Mouse (Mus musculus) spleen, postnatal 0 days (tissue): ENCODE data around the gene Slc30a3. TPM values are rescaled to one million over a fixed set of nuclear protein-coding genes. Genes with fewer than 3 reads are reported as not detected.

ENCODE experiments used
- polyA plus RNA-seq: library from polyadenylated mRNA; unstranded; fragments of >200 nt; fragmentation: Nextera tagmentation; extraction: Ambion mirVana; gene quantifications from 2 replicates; pipeline ENCODE4 v1.2.1, GENCODE M21; 2015

Slc30a3 gene
- not detected in 2 replicates for polyA plus RNA-seq

DNA sequence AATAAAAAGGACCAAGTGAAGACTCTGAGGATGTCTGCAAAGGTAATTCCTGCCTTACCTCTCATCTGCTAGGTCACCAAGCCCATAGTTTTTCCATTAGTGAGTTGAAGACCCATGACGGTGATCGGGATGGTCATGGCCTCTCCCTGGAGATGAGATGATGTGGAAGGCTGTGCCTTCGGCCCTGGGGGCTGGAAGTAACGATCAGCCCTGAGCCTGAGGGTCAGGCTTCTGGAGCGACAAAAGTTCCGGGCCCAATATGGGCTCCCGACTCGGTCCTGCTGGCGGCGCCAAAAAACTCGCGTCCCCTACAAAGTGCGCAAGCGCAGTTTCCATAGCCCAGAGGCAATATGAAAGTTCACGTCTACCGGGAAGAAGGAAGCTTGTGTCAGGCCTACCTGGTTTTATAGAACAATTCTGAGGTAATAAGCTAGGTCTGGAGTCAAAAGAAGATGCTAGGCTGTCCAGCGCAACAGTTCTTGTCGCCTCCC lies at the start of gene Slc30a3:
TSS of gene Slc30a3 (minus strand) at position 238 of the 491 bp plus-strand sequence.

DNA sequence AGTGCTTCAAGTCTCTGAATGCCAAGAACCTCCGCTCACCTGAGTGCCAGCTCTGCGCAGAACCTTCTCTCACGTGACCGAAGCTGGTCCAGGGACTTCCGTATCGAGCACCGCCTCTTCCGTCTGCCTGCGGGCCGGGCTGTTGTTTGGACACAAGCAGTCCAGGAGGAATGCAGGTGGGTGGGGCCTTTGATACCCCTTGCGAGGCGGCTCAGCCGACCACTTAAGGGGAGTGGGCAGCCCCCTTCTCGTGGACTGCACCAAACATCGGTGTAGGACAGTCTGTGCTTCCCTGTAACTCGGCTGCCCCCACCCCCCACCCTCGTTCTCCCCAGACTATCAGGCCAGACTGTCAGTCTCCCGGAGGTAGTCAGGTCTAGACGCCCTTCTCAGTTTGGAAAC lies 46.1 kb upstream of the Slc30a3 start, which contains the start of gene Mpv17:
TSS of gene Mpv17 (minus strand) at position 100 of the 402 bp plus-strand sequence.

DNA sequence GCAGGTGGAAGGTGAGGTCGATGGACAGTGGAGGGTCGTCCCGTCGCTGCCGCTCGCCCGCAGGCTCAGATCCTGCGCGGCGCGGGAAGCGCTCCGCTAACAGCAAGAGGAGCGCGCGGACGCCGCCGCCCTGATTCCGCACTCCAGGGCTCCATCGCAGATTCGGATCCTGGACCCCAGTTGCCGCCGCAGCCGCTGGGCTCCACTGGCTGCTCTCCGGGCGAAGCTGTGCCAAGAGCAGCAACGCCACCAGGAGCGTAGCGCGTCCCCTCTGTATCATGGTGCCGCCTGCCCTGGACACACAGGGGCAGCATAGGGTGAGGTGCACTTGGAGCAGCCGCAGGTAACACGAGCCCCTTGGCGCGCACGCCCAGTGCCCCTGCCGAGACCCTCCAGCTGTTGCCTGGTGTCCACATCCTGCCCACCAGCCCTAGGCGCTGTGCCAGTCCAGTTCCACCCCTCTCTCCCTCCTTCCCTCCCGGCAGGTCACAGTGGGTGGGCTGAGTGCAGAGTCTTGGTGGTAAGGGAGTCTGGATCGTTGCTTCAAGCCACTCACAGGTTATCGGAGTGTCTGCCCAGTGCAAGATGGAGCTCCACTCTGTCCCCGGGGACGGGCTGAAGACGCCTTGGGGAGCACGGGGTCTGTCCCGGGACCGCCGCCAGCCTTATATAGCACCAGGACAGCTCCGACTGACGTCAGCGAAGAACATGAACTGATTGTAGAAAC lies 30.4 kb upstream of the Slc30a3 start, which contains the start of gene Ucn:
TSS of gene Ucn (minus strand) at position 589 of the 727 bp plus-strand sequence.

DNA sequence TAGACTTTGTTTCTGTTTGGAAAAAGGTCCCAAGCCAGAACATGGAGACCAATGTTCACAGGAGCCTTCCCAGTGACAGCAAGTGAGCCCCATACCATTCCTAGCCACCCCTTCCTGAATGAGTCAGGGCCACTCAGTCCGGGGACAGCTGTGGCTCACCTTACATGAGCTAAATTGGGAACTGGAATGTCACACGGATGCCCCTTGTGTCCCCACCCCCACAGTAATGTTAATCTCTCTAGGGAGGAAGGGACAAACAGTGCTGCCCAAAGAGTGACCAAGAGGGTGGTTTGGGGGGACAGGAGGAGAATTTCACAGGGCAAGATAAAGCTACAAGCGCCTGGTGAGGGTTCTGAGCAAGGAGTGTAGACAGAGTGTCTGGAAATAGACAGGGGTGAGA lies 8.3 kb upstream of the Slc30a3 start, which contains the start of gene Trim54:
TSS of gene Trim54 (plus strand) at position 359 of the 400 bp plus-strand sequence.

DNA sequence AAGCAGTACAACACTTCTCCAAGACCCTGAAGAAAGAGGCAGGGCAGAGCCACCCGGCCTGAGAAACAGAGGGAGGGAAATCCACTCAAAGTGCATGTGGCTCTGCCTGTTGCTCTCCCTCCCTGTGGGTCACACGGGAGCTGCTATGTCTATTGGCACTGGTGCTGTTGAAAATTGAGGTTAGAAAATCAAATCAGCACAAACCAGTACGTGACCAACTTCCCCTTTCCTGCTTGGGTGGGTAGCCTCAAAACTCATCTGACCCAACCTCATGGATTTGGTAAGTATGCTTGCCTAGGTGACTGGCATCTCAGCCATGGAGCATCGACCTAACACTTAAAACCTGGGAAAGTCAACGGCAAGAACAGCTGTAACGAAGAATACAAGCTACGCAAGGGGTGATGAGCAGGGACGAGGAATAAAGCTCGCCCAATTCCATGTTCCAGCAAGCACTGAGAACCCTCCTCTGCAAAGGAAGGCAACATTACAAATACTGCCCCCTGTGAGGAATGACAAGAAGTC lies 2.2 kb downstream of the Slc30a3 start, which contains the start of gene Dnajc5g:
TSS of gene Dnajc5g (plus strand) at position 472 of the 522 bp plus-strand sequence.

DNA sequence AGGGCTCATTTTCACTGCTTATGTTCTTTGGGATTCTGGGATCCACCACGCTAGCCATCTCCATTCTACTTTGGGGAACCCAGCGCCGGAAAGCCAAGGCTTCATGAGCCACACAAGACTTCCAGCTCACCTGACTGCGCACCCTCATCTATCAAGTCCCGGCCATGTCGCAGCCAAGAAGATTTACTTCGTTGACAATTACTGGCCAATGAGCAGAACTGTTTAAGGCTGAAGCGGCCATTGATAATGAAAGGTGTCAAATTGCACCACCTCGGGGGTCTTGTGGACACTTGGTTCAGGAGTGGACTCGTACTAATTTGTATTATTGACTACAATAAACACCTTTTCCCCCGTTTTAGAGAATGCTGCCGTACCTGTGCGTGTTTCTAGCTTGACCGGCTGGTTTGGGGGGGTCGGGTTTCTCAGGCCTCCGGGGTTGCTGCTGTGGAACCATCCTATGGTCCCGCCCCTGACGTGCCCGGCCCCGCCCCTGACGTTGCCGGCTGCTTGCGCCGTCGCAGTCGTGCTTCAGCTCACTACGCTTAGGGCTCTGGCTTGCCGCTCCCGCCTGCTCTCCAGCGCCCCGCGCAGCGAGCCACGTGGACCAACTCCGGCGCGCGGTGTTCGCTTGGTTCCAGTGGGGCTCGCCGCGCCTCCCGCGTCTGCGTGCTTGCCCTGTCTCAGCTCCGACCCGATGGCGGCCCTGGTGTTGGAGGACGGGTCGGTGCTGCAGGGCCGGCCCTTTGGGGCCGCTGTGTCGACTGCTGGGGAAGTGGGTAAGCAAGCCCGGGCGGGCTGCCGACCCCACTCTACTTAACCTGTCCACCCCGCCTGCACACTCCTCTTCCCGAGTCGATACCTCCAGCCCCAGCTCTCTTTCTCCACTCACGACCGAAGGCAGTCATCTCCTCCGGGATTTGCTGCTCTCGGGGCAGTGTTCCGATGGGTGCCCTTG lies 53.5 kb downstream of the Slc30a3 start, which contains the start of gene Cad:
TSS of gene Cad (plus strand) at position 520 of the 955 bp plus-strand sequence.

DNA sequence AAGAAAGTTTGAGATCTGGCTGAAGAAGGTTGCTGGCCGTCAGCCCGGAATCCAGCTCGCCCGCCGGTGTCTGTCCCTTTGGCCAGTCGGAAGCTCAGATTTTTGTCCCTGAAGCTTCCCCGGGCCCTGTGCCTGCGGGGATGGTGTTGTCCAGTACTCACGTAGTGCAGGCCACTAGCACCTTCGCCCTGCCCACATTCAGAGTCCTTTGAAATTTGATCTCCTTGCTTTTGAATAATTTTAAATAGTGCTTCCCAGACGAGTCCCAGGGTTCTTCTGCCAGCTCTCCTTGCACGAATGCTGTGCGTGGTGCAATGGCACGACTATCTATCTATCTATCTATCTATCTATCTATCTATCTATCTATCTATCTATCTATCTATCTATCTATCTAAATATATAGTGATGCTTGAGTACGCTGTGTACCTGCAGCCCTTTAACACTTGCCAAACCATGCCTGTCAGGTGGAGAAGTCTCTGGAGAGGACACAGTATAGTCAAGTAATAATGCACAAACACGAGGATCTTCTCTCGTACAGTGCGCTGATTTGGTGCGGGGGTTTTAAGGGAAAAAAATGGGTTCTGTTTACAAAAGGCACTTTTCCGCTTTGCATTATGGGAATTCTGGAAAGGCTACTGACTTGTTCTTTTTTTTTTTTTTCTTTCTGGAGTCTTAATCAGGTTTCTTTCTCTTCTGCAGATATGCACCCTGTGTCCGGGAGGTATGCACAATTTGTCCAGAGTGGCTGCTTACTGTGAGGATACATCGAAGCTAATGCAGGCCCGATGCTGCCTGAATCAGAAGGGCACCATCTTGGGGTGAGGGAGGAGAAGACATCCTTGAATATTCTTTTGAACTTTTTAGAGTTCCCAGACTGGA lies 59.0 kb downstream of the Slc30a3 start, which contains the start of gene Slc5a6:
TSS of gene Slc5a6 (minus strand) at position 162 of the 879 bp plus-strand sequence.

DNA sequence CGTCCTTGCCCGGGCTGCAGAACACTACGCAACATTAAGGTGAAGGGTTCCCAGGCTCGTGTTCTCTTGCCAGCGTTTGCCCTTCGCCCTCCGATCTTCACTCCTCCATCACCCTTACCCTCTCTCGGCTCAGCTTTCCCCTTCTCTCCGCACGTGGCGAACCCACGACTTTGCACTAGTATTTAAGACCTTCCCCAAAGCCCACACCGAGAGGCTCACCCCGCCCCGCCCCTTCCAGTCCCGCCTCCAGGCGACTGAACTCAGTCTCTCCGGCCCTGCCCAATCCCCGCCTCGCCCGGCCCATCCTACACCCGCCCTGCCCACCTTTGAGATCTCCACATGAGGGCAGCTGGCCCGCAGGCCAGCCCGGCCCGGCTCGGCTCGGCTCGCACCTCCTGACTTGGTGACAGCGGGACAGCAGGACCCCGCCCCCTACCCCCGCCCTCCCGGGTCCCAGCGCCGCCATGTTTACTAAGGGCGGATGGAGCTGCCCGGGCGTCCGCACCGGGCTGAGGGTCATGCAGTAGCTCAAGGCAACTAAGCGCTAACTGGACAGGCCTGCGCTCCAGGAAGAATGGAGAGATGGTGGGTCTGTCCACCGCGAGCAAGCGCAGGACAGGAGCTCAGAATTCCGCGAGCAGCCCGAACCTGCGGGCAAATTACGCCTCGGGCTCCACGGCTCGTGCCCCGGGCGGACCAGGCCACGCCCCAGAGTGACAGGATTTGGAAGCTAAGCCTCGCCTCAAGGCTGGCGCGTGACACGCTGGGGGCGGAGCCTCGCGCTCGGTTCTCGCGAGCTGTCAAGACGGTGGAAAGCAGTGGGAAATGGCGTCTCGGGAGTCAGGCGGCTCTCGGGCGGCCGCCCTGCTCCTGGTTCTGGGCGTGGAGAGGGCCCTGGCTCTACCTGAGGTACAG lies 59.9 kb downstream of the Slc30a3 start, which contains the start of gene Atraid:
TSS of gene Atraid (plus strand) at position 465 of the 915 bp plus-strand sequence.

Other genes with a start within 250 kb of the Slc30a3 start
- 23.9 and 27.9 TPM in 2 replicates for gene Tmem214, start 240.2 kb downstream of the Slc30a3 start, polyA plus RNA-seq
- 4.5 and 6.0 TPM in 2 replicates for gene Agbl5, start 219.5 kb downstream of the Slc30a3 start, polyA plus RNA-seq
- 368 TPM in 2 replicates for gene Ost4, start 200.4 kb downstream of the Slc30a3 start, polyA plus RNA-seq
- 90.2 and 121 TPM in 2 replicates for gene Emilin1, start 194.8 kb downstream of the Slc30a3 start, polyA plus RNA-seq
- gene Khk, start 186.8 kb downstream of the Slc30a3 start, polyA plus RNA-seq: 40.3 and 50.8 TPM in 2 replicates
- 0.46 and 0.78 TPM in 2 replicates for gene Cgref1, start 162.6 kb downstream of the Slc30a3 start, polyA plus RNA-seq
- 80.8 and 94.5 TPM in 2 replicates for gene Preb, start 147.9 kb downstream of the Slc30a3 start, polyA plus RNA-seq
- gene Tcf23, start 139.6 kb downstream of the Slc30a3 start, polyA plus RNA-seq: 0.67 and 0.78 TPM in 2 replicates
- 82.7 and 102 TPM in 2 replicates for gene Atraid, start 59.9 kb downstream of the Slc30a3 start, polyA plus RNA-seq
- gene Slc5a6, start 59.3 kb downstream of the Slc30a3 start, polyA plus RNA-seq: 2.3 and 3.0 TPM in 2 replicates
- 13.9 and 14.0 TPM in 2 replicates for gene Cad, start 53.5 kb downstream of the Slc30a3 start, polyA plus RNA-seq
- gene Dnajc5g, start 2.0 kb downstream of the Slc30a3 start, polyA plus RNA-seq: not detected in 2 replicates
- not detected in 2 replicates for gene Trim54, start 8.5 kb upstream of the Slc30a3 start, polyA plus RNA-seq
- not detected in 2 replicates for gene Ucn, start 30.6 kb upstream of the Slc30a3 start, polyA plus RNA-seq
- 18.6 and 23.3 TPM in 2 replicates for gene Mpv17, start 46.0 kb upstream of the Slc30a3 start, polyA plus RNA-seq
- 0.81 and 1.0 TPM in 2 replicates for gene Gm29609, start 71.7 kb upstream of the Slc30a3 start, polyA plus RNA-seq
- 32.6 and 32.8 TPM in 2 replicates for gene Gtf3c2, start 71.9 kb upstream of the Slc30a3 start, polyA plus RNA-seq
- 59.4 and 66.3 TPM in 2 replicates for gene Snx17, start 85.0 kb upstream of the Slc30a3 start, polyA plus RNA-seq
- 50.9 and 53.3 TPM in 2 replicates for gene Eif2b4, start 85.2 kb upstream of the Slc30a3 start, polyA plus RNA-seq
- 3.3 and 3.5 TPM in 2 replicates for gene Zfp513, start 94.1 kb upstream of the Slc30a3 start, polyA plus RNA-seq
- 120 and 133 TPM in 2 replicates for gene Ppm1g, start 112.5 kb upstream of the Slc30a3 start, polyA plus RNA-seq
- gene Nrbp1, start 132.6 kb upstream of the Slc30a3 start, polyA plus RNA-seq: 54.5 and 67.5 TPM in 2 replicates
- 0.42 and 0.48 TPM in 2 replicates for gene Gm9970, start 133.0 kb upstream of the Slc30a3 start, polyA plus RNA-seq
- 6.8 and 10.3 TPM in 2 replicates for gene Krtcap3, start 143.5 kb upstream of the Slc30a3 start, polyA plus RNA-seq
- gene Ift172, start 182.9 kb upstream of the Slc30a3 start, polyA plus RNA-seq: 6.0 and 6.3 TPM in 2 replicates
- gene Fndc4, start 187.8 kb upstream of the Slc30a3 start, polyA plus RNA-seq: 6.5 and 6.7 TPM in 2 replicates
- 0.18 TPM in 1 of 2 replicates, not detected in the other for gene Gckr, start 189.2 kb upstream of the Slc30a3 start, polyA plus RNA-seq